Mouse (Mus musculus) thymus, adult 2 months (tissue): ENCODE results near the gene Pax5.

Source experiments
- CTCF ChIP-seq: fragments of 200-500 bp; IDR thresholded peaks from 2 replicates; pipeline ENCODE4 v1.5.1; 2012; ENCODE audit warnings: mild to moderate bottlenecking, control low read depth, low read length, moderate library complexity, borderline replicate concordance; ENCODE audit not compliant: control insufficient read depth, poor library complexity, insufficient read depth; ENCODE audit errors: extremely low read depth
- POLR2A ChIP-seq: fragments of 200-500 bp; IDR thresholded peaks from 2 replicates; pipeline ENCODE4 v1.6.1; 2012; ENCODE audit warnings: mild to moderate bottlenecking, low read length, control low read depth, moderate library complexity; ENCODE audit not compliant: control insufficient read depth, poor library complexity, insufficient read depth; ENCODE audit errors: extremely low read depth

DNA sequence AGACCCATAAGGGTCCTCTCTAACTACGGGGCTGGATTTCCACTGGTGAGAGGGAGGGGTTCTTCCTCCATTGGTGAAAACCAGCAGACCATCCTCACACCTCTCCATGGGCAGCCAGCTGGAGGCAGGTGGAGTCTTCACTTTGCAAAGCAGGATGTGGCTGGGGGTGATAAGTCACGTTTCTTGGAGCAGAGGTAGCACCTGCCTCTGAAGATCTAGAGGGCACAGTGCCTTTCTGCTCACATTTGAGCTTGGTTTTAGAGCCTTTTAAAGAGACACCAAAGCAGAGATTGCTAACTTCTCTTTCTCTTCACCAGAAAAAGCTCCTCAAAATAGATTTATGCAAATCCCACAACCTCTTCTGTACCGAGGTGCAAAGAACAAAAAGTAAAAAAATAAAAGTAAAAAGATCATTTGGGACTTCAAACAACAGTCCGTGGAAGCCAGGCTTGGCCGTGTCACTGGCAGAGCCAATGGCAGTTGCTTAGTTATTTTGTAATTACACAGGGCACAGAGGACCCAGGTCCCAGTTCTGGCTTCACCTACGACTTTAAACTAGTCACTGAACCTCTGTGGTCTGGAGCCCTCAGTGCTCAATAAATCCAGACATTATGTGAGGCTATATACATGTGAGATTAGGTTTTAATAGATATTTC, 29.9 kb downstream of the Pax5 start:
- no peak for TF ChIP-seq POLR2A
- no peak for TF ChIP-seq CTCF
